ENCODE assay signal across 38 mouse cellular contexts in genomic region chr11:52115479-52115878, GRCm38 (mm10). TPM values are rescaled to one million over a fixed set of nuclear protein-coding genes. Genes with fewer than 3 reads are reported as not detected.
DNase-seq lines count a peak whose midpoint lies in the region; ATAC-seq and TF ChIP-seq lines count a peak whose summit lies in the region.
"Had no signal": no experiment of that assay in that cellular context is flagged by ENCODE, and none has a peak within 500 bp of the region (broad histone marks: within the 10 kb centered on the region; RNA-seq: fewer than 3 reads in every experiment).

No protein-coding gene starts in this region.

- peaks cover 4% of the 10 kb centered on the region for H3K4me1 ChIP-seq in liver, embryonic 11.5 days (replicated peaks; ENCODE audit: control insufficient read depth, insufficient read depth, low read length)
- H3K4me1 ChIP-seq in liver, embryonic 14.5 days (replicated peaks; ENCODE audit: control insufficient read depth in 2 of 2, insufficient read depth in 2 of 2, low read length in 1 of 2): peaks cover 21 to 23% of the 10 kb centered on the region in 2 experiments
- H3K4me1 ChIP-seq in midbrain, embryonic 14.5 days (ENCODE audit: control insufficient read depth, insufficient read depth, low read length): no peaks in the 10 kb centered on the region
- H3K4me1 ChIP-seq: embryonic facial prominence, embryonic 13.5 days; hindbrain, embryonic 13.5 days; limb, embryonic 12.5 days had no signal

- no peak overlapping the region for H3K9ac ChIP-seq in liver, embryonic 11.5 days (ENCODE audit: low read depth, low read length)
- no peak overlapping the region for H3K9ac ChIP-seq in liver, embryonic 14.5 days (replicated peaks)
- H3K9ac ChIP-seq in midbrain, embryonic 14.5 days (replicated peaks; ENCODE audit: low read length): no peak overlapping the region
- H3K9ac ChIP-seq: embryonic facial prominence, embryonic 13.5 days; hindbrain, embryonic 13.5 days; limb, embryonic 12.5 days had no signal

- WGBS in liver, embryonic 11.5 days: 68% methylated on average over 3 of the region's 3 CpGs
- 24% methylated on average over 3 of the region's 3 CpGs for WGBS in liver, embryonic 14.5 days (ENCODE audit: insufficient replicate concordance)
- WGBS in midbrain, embryonic 14.5 days: 99% methylated on average over 3 of the region's 3 CpGs

- H3K4me2 ChIP-seq in liver, embryonic 11.5 days: peak overlapping the region; percentile 21; the same call in 1 of the 2 replicates
- H3K4me2 ChIP-seq in liver, embryonic 14.5 days (ENCODE audit: low read depth): peak overlapping the region; percentile 33
- H3K4me2 ChIP-seq in midbrain, embryonic 14.5 days (ENCODE audit: low read length): no peak overlapping the region
- H3K4me2 ChIP-seq: embryonic facial prominence, embryonic 13.5 days; hindbrain, embryonic 13.5 days; limb, embryonic 12.5 days had no signal

- no peak for TF ChIP-seq CTCF in liver, embryonic 14.5 days (IDR thresholded peaks at IDR 0.05; ENCODE audit: low read depth)

- peak; percentile 91 for TF ChIP-seq EP300 in liver, embryonic 14.5 days (IDR thresholded peaks at IDR 0.05; ENCODE audit: low read depth)

- H3K27ac ChIP-seq in liver, embryonic 11.5 days (ENCODE audit: low read depth, low read length): peak overlapping the region; percentile 39
- H3K27ac ChIP-seq in liver, embryonic 14.5 days: peak overlapping the region; percentile 55
- no peak overlapping the region for H3K27ac ChIP-seq in midbrain, embryonic 14.5 days (replicated peaks; ENCODE audit: low read depth, low read length)
- H3K27ac ChIP-seq: embryonic facial prominence, embryonic 13.5 days; hindbrain, embryonic 13.5 days; left cerebral cortex, adult 2 months; limb, embryonic 12.5 days; stomach, postnatal 0 days had no signal

- peak; percentile 85 for ATAC-seq in liver, embryonic 11.5 days (replicated peaks; ENCODE audit: low FRiP score)
- peak; percentile 86 for ATAC-seq in erythroblast, adult 5-6 weeks (replicated peaks; ENCODE audit: low FRiP score, poor library complexity, severe bottlenecking)
- ATAC-seq in liver, embryonic 14.5 days (ENCODE audit: insufficient read depth): peak; percentile 84
- ATAC-seq in megakaryocyte-erythroid progenitor cell, adult 5-6 weeks (replicated peaks; ENCODE audit: low FRiP score, low TSS enrichment, poor library complexity, severe bottlenecking): peak; percentile 78
- ATAC-seq in midbrain, embryonic 14.5 days (ENCODE audit: low FRiP score, low TSS enrichment): no peak
- ATAC-seq: forebrain, embryonic 14.5 days; intestine, postnatal 0 days; lung, postnatal 0 days; midbrain, embryonic 16.5 days had no signal

- DNase-seq in liver, embryonic 11.5 days (ENCODE audit: low spot score): no peak
- DNase-seq in liver: no peak
- peak; percentile 68 to 75 (median 70) for DNase-seq in liver, embryonic 14.5 days (ENCODE audit: low read depth in 3 of 3, low spot score in 3 of 3)
- no peak for DNase-seq in cerebellum, postnatal 14 days
- no peak for DNase-seq in midbrain, embryonic 14.5 days
- DNase-seq in heart, adult 9 months (ENCODE audit: low spot score in 2 of 2): no peak
- DNase-seq: adrenal gland, postnatal 14 days; cerebellum, adult 11 months; cerebellum, adult 9-10 months; kidney, postnatal 14 days; lung, adult 18-20 months; lung, postnatal 4 days; right cerebral cortex, postnatal 4 days; thymus, adult 18-20 months; thymus, postnatal 36 days had no signal

- H3K27me3 ChIP-seq in liver, embryonic 11.5 days (replicated peaks; ENCODE audit: control insufficient read depth, insufficient read depth, low read length): no peaks in the 10 kb centered on the region
- no peaks in the 10 kb centered on the region for H3K27me3 ChIP-seq in liver, embryonic 14.5 days (ENCODE audit: control insufficient read depth, insufficient read depth, low read length)
- no peaks in the 10 kb centered on the region for H3K27me3 ChIP-seq in midbrain, embryonic 14.5 days (ENCODE audit: control insufficient read depth, insufficient read depth, low read length)
- H3K27me3 ChIP-seq: embryonic facial prominence, embryonic 13.5 days; hindbrain, embryonic 13.5 days; limb, embryonic 12.5 days had no signal

- no peak overlapping the region for H3K4me3 ChIP-seq in liver, embryonic 11.5 days (ENCODE audit: low read depth, low read length)
- H3K4me3 ChIP-seq in liver, embryonic 14.5 days (ENCODE audit: insufficient read depth in 1 of 2, low read depth in 2 of 2, low read length in 2 of 2): no peak overlapping the region
- no peak overlapping the region for H3K4me3 ChIP-seq in midbrain, embryonic 14.5 days (replicated peaks; ENCODE audit: low read depth, low read length)
- H3K4me3 ChIP-seq: embryonic facial prominence, embryonic 13.5 days; hindbrain, embryonic 13.5 days; left cerebral cortex, adult 2 months; limb, embryonic 12.5 days had no signal

- no peaks in the 10 kb centered on the region for H3K9me3 ChIP-seq in liver, embryonic 11.5 days (ENCODE audit: control insufficient read depth, low read length)
- H3K9me3 ChIP-seq in liver, embryonic 14.5 days (ENCODE audit: control insufficient read depth, low read length): no peaks in the 10 kb centered on the region; the same call in 1 of the 2 replicates
- H3K9me3 ChIP-seq in midbrain, embryonic 14.5 days (ENCODE audit: control insufficient read depth, low read length): no peaks in the 10 kb centered on the region
- H3K9me3 ChIP-seq: hindbrain, embryonic 13.5 days had no signal

- H3K36me3 ChIP-seq in liver, embryonic 11.5 days (ENCODE audit: control insufficient read depth, insufficient read depth, low read length): peaks cover 48% of the 10 kb centered on the region
- H3K36me3 ChIP-seq in liver, embryonic 14.5 days (replicated peaks; ENCODE audit: control insufficient read depth, insufficient read depth, low read depth): peaks cover 65% of the 10 kb centered on the region
- H3K36me3 ChIP-seq in midbrain, embryonic 14.5 days (ENCODE audit: control insufficient read depth, insufficient read depth, low read length): peaks cover 70% of the 10 kb centered on the region

RNA-seq across cellular contexts. Expression of gene Ppp2ca, which starts 17.0 kb away (rescaled TPM):
- polyA plus RNA-seq in liver, embryonic 11.5 days (2014; fragmentation: Nextera tagmentation; extraction: Ambion mirVana): 69.4 and 76.3 TPM in 2 replicates
- 30.4 and 41.4 TPM in 2 replicates for total RNA-seq in erythroblast, adult 5-6 weeks (2015; ENCODE audit: low replicate concordance)
- total RNA-seq in erythroblast, adult 5-6 weeks (2017; ENCODE audit: low replicate concordance): 47.7 and 48.0 TPM in 2 replicates
- polyA plus RNA-seq in liver, embryonic 14.5 days (2012; rRNA removed): 18.8 and 24.0 TPM in 2 replicates
- polyA plus RNA-seq in liver, embryonic 14.5 days (2014; fragmentation: Nextera tagmentation; extraction: Ambion mirVana): 37.5 and 41.6 TPM in 2 replicates
- total RNA-seq in megakaryocyte-erythroid progenitor cell, adult 5-6 weeks (2014; fragmentation: Nextera tagmentation): 65.6 and 66.8 TPM in 2 replicates
- 103 and 104 TPM in 2 replicates for total RNA-seq in megakaryocyte-erythroid progenitor cell, adult 5-6 weeks (2017)
- 140 and 162 TPM in 2 replicates for polyA plus RNA-seq in midbrain, embryonic 14.5 days (2014; fragmentation: Nextera tagmentation; extraction: Ambion mirVana)

RNA-seq across cellular contexts. Expression of gene Olfr1373, which starts 29.8 kb away (rescaled TPM):
- polyA plus RNA-seq in liver, embryonic 11.5 days (2014; fragmentation: Nextera tagmentation; extraction: Ambion mirVana): not detected in 2 replicates
- total RNA-seq in erythroblast, adult 5-6 weeks (2015; ENCODE audit: low replicate concordance): not detected in 2 replicates
- total RNA-seq in erythroblast, adult 5-6 weeks (2017; ENCODE audit: low replicate concordance): not detected in 2 replicates
- not detected in 2 replicates for polyA plus RNA-seq in liver, embryonic 14.5 days (2012; rRNA removed)
- not detected in 2 replicates for polyA plus RNA-seq in liver, embryonic 14.5 days (2014; fragmentation: Nextera tagmentation; extraction: Ambion mirVana)
- not detected in 2 replicates for total RNA-seq in megakaryocyte-erythroid progenitor cell, adult 5-6 weeks (2014; fragmentation: Nextera tagmentation)
- total RNA-seq in megakaryocyte-erythroid progenitor cell, adult 5-6 weeks (2017): not detected in 2 replicates
- polyA plus RNA-seq in midbrain, embryonic 14.5 days (2014; fragmentation: Nextera tagmentation; extraction: Ambion mirVana): not detected in 2 replicates
- total RNA-seq: adrenal gland, postnatal 14 days; gastrocnemius, adult 8-10 months; gastrocnemius, postnatal 4 days; heart, adult 8-10 months; heart, postnatal 25 days; layer of hippocampus, postnatal 14 days; left cerebral cortex, adult 2 months; left cerebral cortex, postnatal 25 days; neutrophil, adult 5-6 weeks had no signal
- polyA plus RNA-seq: embryonic facial prominence, embryonic 13.5 days; forebrain, embryonic 14.5 days; frontal cortex, adult 2 months; heart, embryonic 14.5 days; hindbrain, embryonic 13.5 days; intestine, postnatal 0 days; kidney, embryonic 14.5 days; limb, embryonic 12.5 days; lung, postnatal 0 days; midbrain, embryonic 16.5 days; neural tube, embryonic 11.5 days; spleen, adult 2 months; stomach, postnatal 0 days had no signal

Comparison
In these comparisons a context has a peak if more than half of its experiments do, and no peak if none do; other contexts are left out.
1. DNase-seq: peak in liver, embryonic 14.5 days (3 of 3); none in liver, embryonic 11.5 days (single experiment), liver (single experiment), cerebellum, postnatal 14 days (0 of 2), midbrain, embryonic 14.5 days (single experiment) and heart, adult 9 months (0 of 2).